9 mouse cellular contexts compared by ENCODE assay signal in genomic region chr14:93884467-93884866, GRCm38 (mm10). TPM values are rescaled to one million over a fixed set of nuclear protein-coding genes. Genes with fewer than 3 reads are reported as not detected.
A peak's percentile ranks its signal among the peaks of the same experiment; 100 is the strongest.
DNase-seq lines count a peak whose midpoint lies in the region; ATAC-seq and TF ChIP-seq lines count a peak whose summit lies in the region.
"Had no signal": no experiment of that assay in that cellular context is flagged by ENCODE, and none has a peak within 500 bp of the region (broad histone marks: within the 10 kb centered on the region; RNA-seq: fewer than 3 reads in every experiment).

No protein-coding gene starts in this region.

- H3K4me1 ChIP-seq in liver, embryonic 14.5 days (replicated peaks; ENCODE audit: control insufficient read depth in 2 of 2, insufficient read depth in 2 of 2, low read length in 1 of 2), result no peaks in the 10 kb centered on the region

- H3K27ac ChIP-seq in liver, embryonic 14.5 days, result no peak overlapping the region

- no peak for ATAC-seq in liver, embryonic 14.5 days (ENCODE audit: insufficient read depth)
- no peak for ATAC-seq in granulocyte monocyte progenitor cell, adult 5-6 weeks (replicated peaks; ENCODE audit: poor library complexity, severe bottlenecking)

- no peak overlapping the region for H3K4me2 ChIP-seq in liver, embryonic 14.5 days (ENCODE audit: low read depth)

- no peaks in the 10 kb centered on the region for H3K36me3 ChIP-seq in liver, embryonic 14.5 days (replicated peaks; ENCODE audit: control insufficient read depth, insufficient read depth, low read depth)

- DNase-seq in 3134 (ENCODE audit: extremely low read depth, insufficient read length, low spot score), result peak; percentile 22
- DNase-seq in R1 (ENCODE audit: low read depth, low spot score), result peak; percentile 31
- DNase-seq in embryo, embryonic 11 days, result peak; percentile 82
- DNase-seq in gastrocnemius, postnatal 36 days, result peak; percentile 27 to 34
- peak; percentile 44 to 45 for DNase-seq in kidney, postnatal 25 days
- no peak for DNase-seq in liver, embryonic 14.5 days (ENCODE audit: low read depth in 3 of 3, low spot score in 3 of 3)
- peak; percentile 46 for DNase-seq in retina, adult 2 months (ENCODE audit: low read depth, low spot score)

- intact Hi-C loops in gastrocnemius, postnatal 36 days (cut with DNase I), result loop anchor here (5.0 kb wide), 1 partner anchor 572 kb away; no protein-coding TSS in a partner anchor

- no peaks in the 10 kb centered on the region for H3K27me3 ChIP-seq in liver, embryonic 14.5 days (ENCODE audit: control insufficient read depth, insufficient read depth, low read length)

- H3K9me3 ChIP-seq in liver, embryonic 14.5 days (ENCODE audit: control insufficient read depth, low read length), result no peaks in the 10 kb centered on the region

- H3K4me3 ChIP-seq in liver, embryonic 14.5 days (ENCODE audit: insufficient read depth in 1 of 2, low read depth in 2 of 2, low read length in 2 of 2), result no peak overlapping the region

- peak; percentile 24; the same call in 1 of the 2 replicates for TF ChIP-seq CTCF in liver, embryonic 14.5 days (IDR thresholded peaks at IDR 0.05; ENCODE audit: low read depth)

- no peak overlapping the region for H3K9ac ChIP-seq in liver, embryonic 14.5 days (replicated peaks)

- 2% methylated on average over 2 of the region's 2 CpGs for WGBS in liver, embryonic 14.5 days (ENCODE audit: insufficient replicate concordance)

- no peak for TF ChIP-seq EP300 in liver, embryonic 14.5 days (IDR thresholded peaks at IDR 0.05; ENCODE audit: low read depth)

RNA-seq across cellular contexts. Expression of gene Pcdh9, which starts 6.0 kb away (rescaled TPM):
- total RNA-seq in gastrocnemius, postnatal 36 days (2021), result under 1 TPM; 0.42 to 0.74 TPM
- 0.02 and 0.06 TPM in 2 replicates for polyA plus RNA-seq in liver, embryonic 14.5 days (2012; rRNA removed)
- polyA plus RNA-seq in liver, embryonic 14.5 days (2014; fragmentation: Nextera tagmentation; extraction: Ambion mirVana), result 0.15 and 0.23 TPM in 2 replicates
- total RNA-seq in granulocyte monocyte progenitor cell, adult 5-6 weeks (2014; fragmentation: Nextera tagmentation), result 0.09 TPM in 1 of 2 replicates, not detected in the other
- total RNA-seq in granulocyte monocyte progenitor cell, adult 5-6 weeks (2017), result not detected in 2 replicates
- total RNA-seq: neutrophil, adult 5-6 weeks had no signal

Comparison
In these comparisons a context has a peak if more than half of its experiments do, and no peak if none do; other contexts are left out.
1. DNase-seq: peak in 3134 (single experiment), R1 (single experiment), embryo, embryonic 11 days (single experiment), gastrocnemius, postnatal 36 days (2 of 2), kidney, postnatal 25 days (2 of 2) and retina, adult 2 months (single experiment); none in liver, embryonic 14.5 days (0 of 3).